Mouse (Mus musculus) hindbrain, embryonic 16.5 days (tissue): ENCODE data around the gene Gpr39. TPM values are rescaled to one million over a fixed set of nuclear protein-coding genes. Genes with fewer than 3 reads are reported as not detected.

Experiments
- ATAC-seq: fragments of 200-750 bp; cut with Nextera tagmentation; 2 replicates; pipeline ENCODE4 v1.8.0; 2017; ENCODE audit warnings: moderate TSS enrichment, moderate library complexity
- H3K27ac ChIP-seq: fragments of 300-500 bp; sonication (generic); 2 replicates; pipeline ENCODE4 v1.5.1; 2014; ENCODE audit warnings: low read depth, mild to moderate bottlenecking, control low read depth, low read length, moderate library complexity
- H3K27me3 ChIP-seq: fragments of 300-500 bp; sonication (generic); replicated peaks from 2 replicates; pipeline ENCODE4 v1.6.1; 2014; ENCODE audit warnings: low read length; ENCODE audit not compliant: control insufficient read depth, insufficient read depth
- H3K36me3 ChIP-seq: fragments of 300-500 bp; sonication (generic); 2 replicates; pipeline ENCODE4 v1.6.1; 2014; ENCODE audit warnings: mild to moderate bottlenecking, low read length, moderate library complexity, mixed read lengths; ENCODE audit not compliant: control insufficient read depth, insufficient read depth
- H3K4me1 ChIP-seq: fragments of 300-500 bp; sonication (generic); 2 replicates; pipeline ENCODE4 v1.6.1; 2014; ENCODE audit warnings: low read depth, low read length; ENCODE audit not compliant: control insufficient read depth, insufficient read depth
- H3K4me2 ChIP-seq: fragments of 300-500 bp; sonication (generic); 2 replicates; pipeline ENCODE4 v1.6.1; 2014; ENCODE audit warnings: mild to moderate bottlenecking, low read length, control low read depth, moderate library complexity
- H3K4me3 ChIP-seq: fragments of 300-500 bp; sonication (generic); 2 replicates; pipeline ENCODE4 v1.5.1; 2014; ENCODE audit warnings: mild to moderate bottlenecking, low read length, control low read depth, moderate library complexity
- H3K9ac ChIP-seq: fragments of 300-500 bp; sonication (generic); 2 replicates; pipeline ENCODE4 v1.6.1; 2014; ENCODE audit warnings: low read depth, mild to moderate bottlenecking, control low read depth, low read length, moderate library complexity
- H3K9me3 ChIP-seq: fragments of 300-500 bp; sonication (generic); 2 replicates; pipeline ENCODE4 v1.6.1; 2014; ENCODE audit warnings: mild to moderate bottlenecking, low read length, moderate library complexity; ENCODE audit not compliant: control insufficient read depth
- WGBS: fragments of 180-500 bp; shearing (Covaris S2); extraction: QIAGEN DNeasy Blood & Tissue Kit; methylation state at CpG from one replicate; pipeline ENCODE4 v1.1.7; 2014; 5-methylcytosine and 5-hydroxymethylcytosine counted together
- polyA plus RNA-seq: library from polyadenylated mRNA; unstranded; fragments of >200 nt; fragmentation: Nextera tagmentation; extraction: Ambion mirVana; gene quantifications from 2 replicates; pipeline ENCODE4 v1.2.1, GENCODE M21; 2015

The Gpr39 gene
- polyA plus RNA-seq, 1 experiment from 2014 or later = 0.16 TPM

DNA sequence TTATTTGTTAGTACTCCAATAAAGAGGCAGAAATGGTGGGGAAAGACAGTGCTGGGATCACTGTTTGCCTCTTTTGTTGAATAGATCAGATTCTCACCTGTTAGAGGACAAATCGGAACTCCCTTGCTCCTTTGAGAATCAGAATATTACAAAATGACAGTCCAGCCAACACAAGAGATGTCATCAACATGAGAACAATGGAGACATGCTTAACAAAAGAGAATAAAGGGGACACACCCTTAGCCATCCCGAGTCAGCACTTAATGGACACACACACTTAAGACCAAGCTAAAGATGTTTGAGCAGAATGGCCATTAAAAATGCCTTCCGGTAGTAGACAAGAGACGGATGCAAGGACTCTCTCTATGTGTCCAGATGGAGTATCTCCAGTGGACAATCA, 68.0 kb downstream of the Gpr39 start:
- Histone ChIP-seq H3K4me3 (no peak overlapping the region), H3K9ac (no peak overlapping the region), H3K4me2 (no peak overlapping the region), H3K9me3 (no peaks in the 10 kb centered on the region), H3K27me3 (no peaks in the 10 kb centered on the region), H3K36me3 (no peaks in the 10 kb centered on the region), H3K27ac (no peak overlapping the region), H3K4me1 (no peaks in the 10 kb centered on the region)
- no peak for ATAC-seq
- whole genome bisulfite sequencing = 88% methylated on average over 4 of the region's 4 CpGs

- Histone ChIP-seq H3K27me3 (no peaks in the 10 kb centered on the region; the same call in 1 of the 2 replicates), H3K4me2 (no peak overlapping the region), H3K4me1 (peaks cover 8% of the 10 kb centered on the region), H3K9me3 (no peaks in the 10 kb centered on the region), H3K4me3 (no peak overlapping the region), H3K27ac (no peak overlapping the region), H3K9ac (no peak overlapping the region), H3K36me3 (no peaks in the 10 kb centered on the region)
- ATAC-seq = no peak
- 86% methylated on average over 4 of the region's 4 CpGs for WGBS
Observed at GRCm38 (mm10) chr1:125755335-125755996, 78.7 kb downstream of the Gpr39 start.

- Histone ChIP-seq H3K4me3 (no peak overlapping the region), H3K9me3 (no peaks in the 10 kb centered on the region; the same call in 1 of the 2 replicates), H3K27ac (peak overlapping the region; percentile 44; the same call in 1 of the 2 replicates), H3K4me1 (peaks cover 10% of the 10 kb centered on the region), H3K36me3 (no peaks in the 10 kb centered on the region), H3K9ac (0 out of 2 replicates have a peak overlapping the region, but pooled peaks have one; percentile 27), H3K27me3 (no peaks in the 10 kb centered on the region; the same call in 1 of the 2 replicates), H3K4me2 (peak overlapping the region; percentile 12; the same call in 1 of the 2 replicates)
- WGBS = 44% methylated on average over 15 of the region's 15 CpGs
- ATAC-seq = peak; percentile 81
Observed at GRCm38 (mm10) chr1:125759972-125760695, 83.3 kb downstream of the Gpr39 start.

DNA sequence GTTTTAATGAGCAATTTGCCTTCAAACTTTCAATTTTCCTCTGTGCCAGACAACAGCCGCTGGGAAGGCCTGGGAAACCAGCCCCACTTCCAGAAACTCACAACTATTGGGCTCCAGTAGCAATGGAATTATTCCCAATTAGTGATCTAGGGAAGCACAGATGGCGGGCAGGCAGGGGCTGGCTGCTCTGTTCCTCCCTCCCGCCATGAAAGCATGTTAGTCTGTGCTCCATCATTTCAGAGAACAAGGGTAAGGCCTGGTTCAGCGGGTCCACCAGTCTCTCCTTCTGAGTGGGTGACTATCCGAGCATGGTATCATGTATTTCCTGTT, 83.9 kb downstream of the Gpr39 start:
- Histone ChIP-seq H3K4me2 (no peak overlapping the region), H3K27me3 (no peaks in the 10 kb centered on the region; the same call in 1 of the 2 replicates), H3K27ac (no peak overlapping the region), H3K36me3 (no peaks in the 10 kb centered on the region), H3K4me3 (no peak overlapping the region), H3K9me3 (no peaks in the 10 kb centered on the region; the same call in 1 of the 2 replicates), H3K9ac (no peak overlapping the region), H3K4me1 (peaks cover 10% of the 10 kb centered on the region)
- peak; percentile 78 for ATAC-seq
- WGBS = 63% methylated on average over 5 of the region's 5 CpGs

DNA sequence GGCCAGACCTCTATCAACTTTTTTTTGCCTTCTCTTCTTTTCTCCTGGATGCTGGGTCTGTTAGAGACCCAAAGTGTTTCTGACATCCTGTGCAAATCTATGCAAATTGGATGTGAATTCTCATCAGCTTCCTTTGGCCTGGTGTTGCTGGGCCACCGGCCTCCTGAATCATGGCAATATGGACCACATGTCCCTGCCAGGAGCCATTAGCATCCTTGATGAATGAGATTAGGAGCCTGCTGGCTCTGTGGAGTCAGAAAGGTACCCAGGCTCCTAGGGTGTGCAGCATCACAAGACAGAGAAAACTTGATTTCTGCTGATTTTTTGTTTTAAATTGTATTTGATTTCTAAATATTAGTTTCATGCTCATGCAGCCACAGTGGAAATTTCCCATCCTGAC, 85.3 kb downstream of the Gpr39 start:
- Histone ChIP-seq H3K36me3 (no peaks in the 10 kb centered on the region), H3K4me2 (no peak overlapping the region), H3K27me3 (no peaks in the 10 kb centered on the region), H3K4me3 (no peak overlapping the region), H3K27ac (no peak overlapping the region), H3K9me3 (no peaks in the 10 kb centered on the region; the same call in 1 of the 2 replicates), H3K4me1 (peaks cover 10% of the 10 kb centered on the region), H3K9ac (no peak overlapping the region)
- 40% methylated on average over 1 of the region's 1 CpGs for WGBS
- ATAC-seq = peak; percentile 60; the same call in 1 of the 2 replicates

- peak; percentile 48; the same call in 1 of the 2 replicates for ATAC-seq
- WGBS = 23% methylated on average over 4 of the region's 4 CpGs
Observed at GRCm38 (mm10) chr1:125789804-125790203, 113.0 kb downstream of the Gpr39 start.

DNA sequence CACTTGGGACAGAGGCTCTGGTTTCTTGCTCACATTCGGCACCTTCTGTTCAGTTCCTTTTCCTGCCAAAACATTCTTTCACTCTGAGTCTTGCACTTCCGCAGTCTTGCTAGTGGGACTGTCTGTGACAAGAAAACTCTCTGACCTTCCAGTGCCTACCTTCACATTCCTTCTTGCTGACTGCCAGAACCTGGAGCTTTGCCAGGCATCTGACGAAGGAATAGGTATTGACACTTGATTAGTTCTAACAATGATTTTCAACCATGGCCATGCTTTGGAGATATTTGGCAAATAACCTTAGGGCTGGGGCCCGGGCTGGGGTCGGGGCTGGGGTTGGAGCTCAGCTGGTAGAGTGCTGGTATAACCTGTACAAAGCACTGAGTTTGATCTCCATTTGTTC, 123.7 kb downstream of the Gpr39 start:
- Histone ChIP-seq H3K27me3 (no peaks in the 10 kb centered on the region), H3K4me3 (no peak overlapping the region), H3K27ac (no peak overlapping the region), H3K9ac (no peak overlapping the region), H3K4me1 (no peaks in the 10 kb centered on the region), H3K36me3 (no peaks in the 10 kb centered on the region), H3K4me2 (no peak overlapping the region), H3K9me3 (peaks cover 12% of the 10 kb centered on the region)
- 94% methylated on average over 5 of the region's 5 CpGs for WGBS
- no peak for ATAC-seq

More at GRCm38 (mm10) chr1:125789804-125790203, 113.0 kb downstream of the Gpr39 start:
- Histone ChIP-seq H3K4me3 (no peak overlapping the region), H3K4me1 (no peaks in the 10 kb centered on the region), H3K27me3 (no peaks in the 10 kb centered on the region), H3K9me3 (no peaks in the 10 kb centered on the region), H3K36me3 (no peaks in the 10 kb centered on the region), H3K27ac (no peak overlapping the region), H3K4me2 (no peak overlapping the region), H3K9ac (no peak overlapping the region)

- ATAC-seq = 0 out of 2 replicates have a peak, but pooled peaks have one; percentile 54
- 49% methylated on average over 2 of the region's 2 CpGs for WGBS
Observed at GRCm38 (mm10) chr1:125808426-125808825, 131.6 kb downstream of the Gpr39 start.

DNA sequence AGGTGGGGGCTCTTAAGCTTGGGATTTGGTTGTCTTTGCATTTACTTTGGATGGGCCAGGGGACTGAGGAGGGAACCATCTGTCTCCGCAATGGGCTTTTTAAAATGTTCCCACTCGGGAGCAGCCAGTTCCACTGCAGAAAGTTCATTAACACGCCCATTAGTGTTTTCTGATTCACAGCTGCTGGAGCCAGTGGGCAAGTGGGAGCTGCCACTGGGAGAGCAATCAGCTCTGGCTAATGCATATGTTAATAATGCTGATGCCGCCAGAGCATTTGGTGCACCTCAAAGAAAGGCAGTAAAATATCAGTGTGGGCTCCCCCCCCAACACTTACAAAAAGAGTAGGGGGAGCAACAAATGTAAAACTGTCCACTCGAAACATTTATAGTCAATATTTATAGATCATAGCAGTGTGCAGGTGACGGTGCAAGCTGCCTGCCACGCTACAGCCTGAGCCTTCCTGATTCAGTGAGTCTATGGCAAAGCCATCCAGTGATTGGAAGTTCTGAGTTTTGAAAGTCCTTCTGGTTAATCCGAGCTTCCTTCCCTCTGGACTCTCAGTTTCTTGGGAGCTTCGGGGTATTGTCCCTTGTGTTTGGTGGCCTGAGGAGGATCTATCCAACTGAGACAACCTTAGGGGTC, 136.5 kb downstream of the Gpr39 start:
- Histone ChIP-seq H3K4me1 (no peaks in the 10 kb centered on the region), H3K36me3 (no peaks in the 10 kb centered on the region), H3K4me3 (no peak overlapping the region), H3K27me3 (no peaks in the 10 kb centered on the region), H3K4me2 (no peak overlapping the region), H3K27ac (no peak overlapping the region), H3K9ac (no peak overlapping the region), H3K9me3 (no peaks in the 10 kb centered on the region)
- 0 out of 2 replicates have a peak, but pooled peaks have one; percentile 30 for ATAC-seq
- WGBS = 53% methylated on average over 9 of the region's 9 CpGs

More at GRCm38 (mm10) chr1:125808426-125808825, 131.6 kb downstream of the Gpr39 start:
- H3K4me1 ChIP-seq = no peaks in the 10 kb centered on the region
- no peak overlapping the region for H3K27ac ChIP-seq
- no peaks in the 10 kb centered on the region for H3K27me3 ChIP-seq
- 0 out of 2 replicates have a peak, but pooled peaks cover 2% of the 10 kb centered on the region for H3K9me3 ChIP-seq
- H3K4me3 ChIP-seq = no peak overlapping the region
- no peak overlapping the region for H3K9ac ChIP-seq
- H3K4me2 ChIP-seq = no peak overlapping the region
- no peaks in the 10 kb centered on the region for H3K36me3 ChIP-seq
